Mouse (Mus musculus): ENCODE measurements around the gene Trpm5. TPM values are rescaled to one million over a fixed set of nuclear protein-coding genes. Genes with fewer than 3 reads are reported as not detected.

The Trpm5 gene
- polyA plus RNA-seq, 1 experiment from 2014 or later = 1.3 TPM

- Histone ChIP-seq H3K36me3 (ENCODE audit: control insufficient read depth, insufficient read depth) (no peaks in the 10 kb centered on the region), H3K27ac (ENCODE audit: low read depth, low read length) (no peak overlapping the region), H3K27me3 (replicated peaks; ENCODE audit: control insufficient read depth, insufficient read depth, low read length) (peaks cover 3% of the 10 kb centered on the region; the same call in 1 of the 2 replicates), H3K4me3 (ENCODE audit: low read depth, low read length) (no peak overlapping the region), H3K4me2 (replicated peaks; ENCODE audit: low read depth) (no peak overlapping the region), H3K4me1 (replicated peaks; ENCODE audit: control insufficient read depth, insufficient read depth, low read length) (no peaks in the 10 kb centered on the region), H3K9me3 (ENCODE audit: control insufficient read depth) (no peaks in the 10 kb centered on the region), H3K9ac (ENCODE audit: low read depth, low read length) (no peak overlapping the region)
- no peak for TF ChIP-seq CTCF (IDR thresholded peaks at IDR 0.05; ENCODE audit: low read depth)
- 87% methylated on average over 8 of the region's 8 CpGs for WGBS
- no peak for ATAC-seq
These were observed 59.7 kb downstream of the Trpm5 start for GRCm38 (mm10) chr7:143034519-143035450.

DNA sequence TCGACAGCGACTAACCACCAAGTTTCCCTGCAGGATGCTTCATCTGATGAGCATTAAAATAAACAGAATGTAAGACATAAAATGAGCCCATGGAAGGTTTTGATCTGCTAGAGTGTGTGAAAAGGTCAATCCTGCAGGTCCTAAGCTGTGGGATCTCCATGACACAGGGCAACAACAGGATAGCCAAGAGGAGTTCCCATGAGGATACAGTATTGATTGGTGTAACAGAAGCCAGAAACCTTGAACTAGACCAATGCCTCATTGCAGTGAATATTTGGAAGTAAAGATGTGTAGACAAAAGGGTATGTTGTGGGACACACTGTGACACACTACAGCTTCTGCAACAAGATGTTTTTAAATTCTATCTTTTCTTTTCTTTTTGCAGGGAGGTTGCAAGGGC, 60.3 kb downstream of the Trpm5 start:
- WGBS = 89% methylated on average over 2 of the region's 2 CpGs

GRCm38 (mm10) chr7:143033581-143033980, 60.9 kb downstream of the Trpm5 start:
- no peak overlapping the region for H3K9ac ChIP-seq (ENCODE audit: low read depth, low read length)
- H3K4me1 ChIP-seq (replicated peaks; ENCODE audit: control insufficient read depth, insufficient read depth, low read length) = no peaks in the 10 kb centered on the region
- WGBS = 84% methylated on average over 4 of the region's 4 CpGs
- H3K27ac ChIP-seq (ENCODE audit: low read depth, low read length) = no peak overlapping the region
- H3K4me2 ChIP-seq (replicated peaks; ENCODE audit: low read depth) = no peak overlapping the region
- peaks cover 2% of the 10 kb centered on the region; the same call in 1 of the 2 replicates for H3K27me3 ChIP-seq (replicated peaks; ENCODE audit: control insufficient read depth, insufficient read depth, low read length)
- no peak overlapping the region for H3K4me3 ChIP-seq (ENCODE audit: low read depth, low read length)
- no peak for TF ChIP-seq CTCF (IDR thresholded peaks at IDR 0.05; ENCODE audit: low read depth)
- no peak for ATAC-seq
- H3K36me3 ChIP-seq (ENCODE audit: control insufficient read depth, insufficient read depth) = no peaks in the 10 kb centered on the region
- no peaks in the 10 kb centered on the region for H3K9me3 ChIP-seq (ENCODE audit: control insufficient read depth)

More for the DNA sequence above, 60.3 kb downstream of the Trpm5 start:
- Histone ChIP-seq H3K9me3 (ENCODE audit: control insufficient read depth) (no peaks in the 10 kb centered on the region), H3K27me3 (replicated peaks; ENCODE audit: control insufficient read depth, insufficient read depth, low read length) (peaks cover 3% of the 10 kb centered on the region; the same call in 1 of the 2 replicates), H3K9ac (ENCODE audit: low read depth, low read length) (no peak overlapping the region), H3K4me1 (replicated peaks; ENCODE audit: control insufficient read depth, insufficient read depth, low read length) (no peaks in the 10 kb centered on the region), H3K27ac (ENCODE audit: low read depth, low read length) (no peak overlapping the region), H3K36me3 (ENCODE audit: control insufficient read depth, insufficient read depth) (no peaks in the 10 kb centered on the region), H3K4me2 (replicated peaks; ENCODE audit: low read depth) (no peak overlapping the region), H3K4me3 (ENCODE audit: low read depth, low read length) (no peak overlapping the region)
- TF ChIP-seq CTCF (IDR thresholded peaks at IDR 0.05; ENCODE audit: low read depth) = no peak
- ATAC-seq = no peak

GRCm38 (mm10) chr7:143031816-143032215, 62.6 kb downstream of the Trpm5 start:
- Histone ChIP-seq H3K9me3 (ENCODE audit: control insufficient read depth) (no peaks in the 10 kb centered on the region), H3K27ac (ENCODE audit: low read depth, low read length) (no peak overlapping the region), H3K4me3 (ENCODE audit: low read depth, low read length) (no peak overlapping the region), H3K27me3 (replicated peaks; ENCODE audit: control insufficient read depth, insufficient read depth, low read length) (no peaks in the 10 kb centered on the region; the same call in 1 of the 2 replicates), H3K4me2 (replicated peaks; ENCODE audit: low read depth) (no peak overlapping the region), H3K36me3 (ENCODE audit: control insufficient read depth, insufficient read depth) (no peaks in the 10 kb centered on the region), H3K9ac (ENCODE audit: low read depth, low read length) (no peak overlapping the region), H3K4me1 (replicated peaks; ENCODE audit: control insufficient read depth, insufficient read depth, low read length) (no peaks in the 10 kb centered on the region)
- TF ChIP-seq CTCF (IDR thresholded peaks at IDR 0.05; ENCODE audit: low read depth) = no peak
- ATAC-seq = no peak
- 59% methylated on average over 1 of the region's 1 CpGs for WGBS

- WGBS = 87% methylated on average over 4 of the region's 4 CpGs
These were observed 67.2 kb downstream of the Trpm5 start for GRCm38 (mm10) chr7:143027196-143027595.

DNA sequence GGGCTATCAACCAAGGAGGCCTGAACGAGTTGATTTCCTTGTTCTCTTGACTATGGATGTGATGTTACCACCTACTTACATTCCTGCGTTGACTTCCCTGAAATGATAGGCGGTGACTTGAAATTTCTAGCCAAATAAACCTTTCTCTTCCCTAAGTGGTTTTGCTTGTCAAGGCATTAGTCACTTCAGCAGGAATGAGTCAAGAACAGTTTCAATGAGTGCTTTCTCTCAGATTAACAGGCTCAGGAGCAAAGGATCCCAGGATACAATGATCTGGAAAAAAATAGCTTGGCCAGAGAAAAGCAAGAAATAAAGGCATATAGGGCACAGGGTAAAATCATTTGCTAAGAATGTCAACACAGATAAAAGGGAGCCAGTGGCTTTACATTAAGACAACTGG, 68.9 kb downstream of the Trpm5 start:
- TF ChIP-seq CTCF (IDR thresholded peaks at IDR 0.05; ENCODE audit: low read depth) = no peak
- no peak overlapping the region for H3K4me2 ChIP-seq (replicated peaks; ENCODE audit: low read depth)
- no peak for ATAC-seq
- H3K4me3 ChIP-seq (ENCODE audit: low read depth, low read length) = no peak overlapping the region
- 0 out of 2 replicates have a peak, but pooled peaks cover 3% of the 10 kb centered on the region for H3K4me1 ChIP-seq (replicated peaks; ENCODE audit: control insufficient read depth, insufficient read depth, low read length)
- 87% methylated on average over 3 of the region's 3 CpGs for WGBS
- no peaks in the 10 kb centered on the region for H3K9me3 ChIP-seq (ENCODE audit: control insufficient read depth)
- no peak overlapping the region for H3K9ac ChIP-seq (ENCODE audit: low read depth, low read length)
- no peak overlapping the region for H3K27ac ChIP-seq (ENCODE audit: low read depth, low read length)
- no peaks in the 10 kb centered on the region; the same call in 1 of the 2 replicates for H3K27me3 ChIP-seq (replicated peaks; ENCODE audit: control insufficient read depth, insufficient read depth, low read length)
- no peaks in the 10 kb centered on the region for H3K36me3 ChIP-seq (ENCODE audit: control insufficient read depth, insufficient read depth)

More at GRCm38 (mm10) chr7:143027196-143027595, 67.2 kb downstream of the Trpm5 start:
- H3K4me2 ChIP-seq (replicated peaks; ENCODE audit: low read depth) = no peak overlapping the region
- no peaks in the 10 kb centered on the region for H3K36me3 ChIP-seq (ENCODE audit: control insufficient read depth, insufficient read depth)
- no peaks in the 10 kb centered on the region for H3K4me1 ChIP-seq (replicated peaks; ENCODE audit: control insufficient read depth, insufficient read depth, low read length)
- no peak overlapping the region for H3K27ac ChIP-seq (ENCODE audit: low read depth, low read length)
- no peak for ATAC-seq
- H3K9ac ChIP-seq (ENCODE audit: low read depth, low read length) = no peak overlapping the region
- H3K27me3 ChIP-seq (replicated peaks; ENCODE audit: control insufficient read depth, insufficient read depth, low read length) = no peaks in the 10 kb centered on the region; the same call in 1 of the 2 replicates
- no peak overlapping the region for H3K4me3 ChIP-seq (ENCODE audit: low read depth, low read length)
- TF ChIP-seq CTCF (IDR thresholded peaks at IDR 0.05; ENCODE audit: low read depth) = no peak
- H3K9me3 ChIP-seq (ENCODE audit: control insufficient read depth) = no peaks in the 10 kb centered on the region

Measured in intestine, postnatal 0 days (tissue).